Mouse (Mus musculus) effector memory CD4-positive, alpha-beta T cell, adult 5 months (primary cell): ENCODE results near the gene Tenm4. TPM values are rescaled to one million over a fixed set of nuclear protein-coding genes. Genes with fewer than 3 reads are reported as not detected.

ENCODE experiments used
- polyA plus RNA-seq: library from polyadenylated mRNA; unstranded; fragments of 100-300 nt; shearing (Covaris generic); gene quantifications from one replicate; pipeline ENCODE4 v1.2.1, GENCODE M21; 2017

Tenm4 gene
- 0.12 TPM for polyA plus RNA-seq

GRCm38 (mm10) chr7:96170924-96171595, at the start of gene Tenm4:
Gene Tenm4, plus strand, starts transcription at chr7:96171246.

GRCm38 (mm10) chr7:96951281-96952051, 780.4 kb downstream of the Tenm4 start, which contains the start of gene Nars2:
Gene Nars2, plus strand, starts transcription at chr7:96951505.

